Mouse (Mus musculus) E14TG2a.4 (cell line): ENCODE results near the gene Fxyd6.

Source experiments
- H3K27me3 ChIP-seq: 2 replicates; pipeline ENCODE4 v1.6.1; 2014; ENCODE audit warnings: low read length, control low read depth; ENCODE audit not compliant: insufficient read depth
- H3K36me3 ChIP-seq: 2 replicates; pipeline ENCODE4 v1.6.1; 2014; ENCODE audit warnings: low read length, control low read depth; ENCODE audit not compliant: insufficient read depth
- H3K4me1 ChIP-seq: replicated peaks from 2 replicates; pipeline ENCODE4 v1.6.1; 2014; ENCODE audit warnings: low read depth, low read length, control low read depth
- H3K4me3 ChIP-seq: replicated peaks from 2 replicates; pipeline ENCODE4 v1.5.1; 2014; ENCODE audit warnings: mild to moderate bottlenecking, low read length
- H3K9me3 ChIP-seq: 2 replicates; pipeline ENCODE4 v1.6.1; 2014; ENCODE audit warnings: low read length, control low read depth
- CTCF ChIP-seq: conservative IDR thresholded peaks from 2 replicates; pipeline ENCODE4 v1.5.1; 2014; ENCODE audit warnings: low read length
- NANOG ChIP-seq: IDR thresholded peaks from 2 replicates; pipeline ENCODE4 v1.6.1; 2014; ENCODE audit warnings: borderline replicate concordance, low read length, mixed read lengths
- POU5F1 ChIP-seq: IDR thresholded peaks from 2 replicates; pipeline ENCODE4 v1.6.1; 2014; ENCODE audit warnings: low read length, borderline replicate concordance

Gene Fxyd6

GRCm38 (mm10) chr9:45418252-45418651 is 48.3 kb downstream of the Fxyd6 start:
- TF ChIP-seq POU5F1 (no peak), NANOG (no peak)
- peaks cover 11% of the 10 kb centered on the region; the same call in 1 of the 2 replicates for H3K4me1 ChIP-seq

GRCm38 (mm10) chr9:45421209-45421608 is 51.2 kb downstream of the Fxyd6 start:
- Histone ChIP-seq H3K27me3 (no peaks in the 10 kb centered on the region), H3K36me3 (no peaks in the 10 kb centered on the region), H3K4me1 (peaks cover 11% of the 10 kb centered on the region; the same call in 1 of the 2 replicates), H3K4me3 (no peak overlapping the region), H3K9me3 (no peaks in the 10 kb centered on the region)
- TF ChIP-seq NANOG: no peak
- peak; percentile 93 for TF ChIP-seq CTCF
- TF ChIP-seq POU5F1: no peak

More at GRCm38 (mm10) chr9:45418252-45418651, 48.3 kb downstream of the Fxyd6 start:
- Histone ChIP-seq H3K27me3 (no peaks in the 10 kb centered on the region), H3K4me3 (no peak overlapping the region), H3K36me3 (no peaks in the 10 kb centered on the region), H3K9me3 (no peaks in the 10 kb centered on the region)

- no peak for TF ChIP-seq NANOG
- no peak for TF ChIP-seq POU5F1
- no peak for TF ChIP-seq CTCF
- Histone ChIP-seq H3K4me1 (0 out of 2 replicates have a peak, but pooled peaks cover 7% of the 10 kb centered on the region), H3K4me3 (no peak overlapping the region), H3K9me3 (no peaks in the 10 kb centered on the region), H3K36me3 (no peaks in the 10 kb centered on the region), H3K27me3 (peaks cover 13% of the 10 kb centered on the region)
Measured at GRCm38 (mm10) chr9:45422761-45423298, 52.8 kb downstream of the Fxyd6 start.

- Histone ChIP-seq H3K4me1 (peaks cover 17% of the 10 kb centered on the region), H3K36me3 (no peaks in the 10 kb centered on the region), H3K4me3 (no peak within 1 kb of the TSS), H3K27me3 (peaks cover 44% of the 10 kb centered on the region), H3K9me3 (no peaks in the 10 kb centered on the region)
- TF ChIP-seq CTCF (no peak), POU5F1 (no peak), NANOG (no peak)
Measured at GRCm38 (mm10) chr9:45426456-45426855, 56.5 kb downstream of the Fxyd6 start, which contains the start of gene Dscaml1. TSS of gene Dscaml1 (plus strand) at chr9:45426628.

- Histone ChIP-seq H3K4me3 (no peak overlapping the region), H3K27me3 (peaks cover 68% of the 10 kb centered on the region), H3K36me3 (no peaks in the 10 kb centered on the region), H3K9me3 (no peaks in the 10 kb centered on the region), H3K4me1 (peaks cover 23% of the 10 kb centered on the region)
- no peak for TF ChIP-seq CTCF
- TF ChIP-seq POU5F1: no peak
- no peak for TF ChIP-seq NANOG
Measured at GRCm38 (mm10) chr9:45429392-45429791, 59.4 kb downstream of the Fxyd6 start.

- H3K4me1 ChIP-seq: peaks cover 23% of the 10 kb centered on the region
- peaks cover 74% of the 10 kb centered on the region for H3K27me3 ChIP-seq
- peak overlapping the region; percentile 85 for H3K4me3 ChIP-seq
- H3K9me3 ChIP-seq: no peaks in the 10 kb centered on the region
- TF ChIP-seq POU5F1 (no peak), NANOG (no peak), CTCF (no peak)
- H3K36me3 ChIP-seq: no peaks in the 10 kb centered on the region
Measured at GRCm38 (mm10) chr9:45429951-45430697, 60.1 kb downstream of the Fxyd6 start.

- H3K4me1 ChIP-seq: peaks cover 23% of the 10 kb centered on the region
- peak overlapping the region; percentile 85 for H3K4me3 ChIP-seq
- no peaks in the 10 kb centered on the region for H3K36me3 ChIP-seq
- no peaks in the 10 kb centered on the region for H3K9me3 ChIP-seq
- H3K27me3 ChIP-seq: peaks cover 74% of the 10 kb centered on the region
- TF ChIP-seq POU5F1 (no peak), CTCF (no peak), NANOG (no peak)
Measured at GRCm38 (mm10) chr9:45430698-45430959, 60.6 kb downstream of the Fxyd6 start.

- H3K36me3 ChIP-seq: no peaks in the 10 kb centered on the region
- no peaks in the 10 kb centered on the region for H3K9me3 ChIP-seq
- peaks cover 23% of the 10 kb centered on the region for H3K4me1 ChIP-seq
- peak overlapping the region; percentile 85 for H3K4me3 ChIP-seq
- TF ChIP-seq POU5F1 (no peak), NANOG (no peak), CTCF (no peak)
- peaks cover 76% of the 10 kb centered on the region for H3K27me3 ChIP-seq
Measured at GRCm38 (mm10) chr9:45431150-45431549, 61.2 kb downstream of the Fxyd6 start.

GRCm38 (mm10) chr9:45432639-45433038 is 62.7 kb downstream of the Fxyd6 start:
- H3K4me3 ChIP-seq: peak overlapping the region; percentile 66
- peaks cover 73% of the 10 kb centered on the region for H3K27me3 ChIP-seq
- TF ChIP-seq POU5F1 (no peak), CTCF (no peak), NANOG (no peak)
- H3K9me3 ChIP-seq: no peaks in the 10 kb centered on the region
- no peaks in the 10 kb centered on the region for H3K36me3 ChIP-seq
- peaks cover 23% of the 10 kb centered on the region for H3K4me1 ChIP-seq
